Mouse (Mus musculus) liver, embryonic 12.5 days (tissue): Measurements from ENCODE around the gene Npr1. TPM values are rescaled to one million over a fixed set of nuclear protein-coding genes. Genes with fewer than 3 reads are reported as not detected.
A peak's percentile ranks its signal among the peaks of the same experiment; 100 is the strongest.

ENCODE experiments used
- ATAC-seq: fragments of 200-750 bp; cut with Nextera tagmentation; 2 replicates; pipeline ENCODE4 v1.8.0; 2017; ENCODE audit warnings: moderate number of reproducible peaks, mild to moderate bottlenecking, moderate library complexity
- H3K27ac ChIP-seq: fragments of 300-500 bp; sonication (generic); 2 replicates; pipeline ENCODE4 v1.5.1; 2016; ENCODE audit warnings: mild to moderate bottlenecking
- H3K27me3 ChIP-seq: fragments of 300-500 bp; sonication (generic); replicated peaks from 2 replicates; pipeline ENCODE4 v1.6.1; 2016; ENCODE audit warnings: mild to moderate bottlenecking, moderate library complexity
- H3K36me3 ChIP-seq: fragments of 300-500 bp; sonication (generic); 2 replicates; pipeline ENCODE4 v1.6.1; 2016; ENCODE audit warnings: mild to moderate bottlenecking, moderate library complexity
- H3K4me1 ChIP-seq: fragments of 300-500 bp; sonication (generic); 2 replicates; pipeline ENCODE4 v1.6.1; 2016
- H3K4me2 ChIP-seq: fragments of 300-500 bp; sonication (generic); 2 replicates; pipeline ENCODE4 v1.6.1; 2016; ENCODE audit warnings: mild to moderate bottlenecking, moderate library complexity
- H3K4me3 ChIP-seq: fragments of 300-500 bp; sonication (generic); 2 replicates; pipeline ENCODE4 v1.5.1; 2016; ENCODE audit warnings: mild to moderate bottlenecking, moderate library complexity
- H3K9ac ChIP-seq: fragments of 300-500 bp; sonication (generic); 2 replicates; pipeline ENCODE4 v1.6.1; 2016; ENCODE audit warnings: mild to moderate bottlenecking, moderate library complexity
- H3K9me3 ChIP-seq: fragments of 300-500 bp; sonication (generic); replicated peaks from 2 replicates; pipeline ENCODE4 v1.6.1; 2016; ENCODE audit warnings: mild to moderate bottlenecking, moderate library complexity
- WGBS: fragments of 180-500 bp; shearing (Covaris S2); methylation state at CpG from one replicate; pipeline ENCODE4 v1.1.7; 2016; ENCODE audit not compliant: insufficient replicate concordance; 5-methylcytosine and 5-hydroxymethylcytosine counted together
- polyA plus RNA-seq: library from polyadenylated mRNA; unstranded; fragments of >200 nt; fragmentation: Nextera tagmentation; extraction: Ambion mirVana; gene quantifications from 2 replicates; pipeline ENCODE4 v1.2.1, GENCODE M21; 2016

Gene Npr1
- polyA plus RNA-seq, 1 experiment from 2014 or later, result 5.1 TPM

- Histone ChIP-seq H3K36me3 (no peaks in the 10 kb centered on the region), H3K9ac (no peak overlapping the region), H3K27me3 (peaks cover 19% of the 10 kb centered on the region), H3K4me3 (no peak overlapping the region), H3K27ac (no peak overlapping the region), H3K9me3 (no peaks in the 10 kb centered on the region; the same call in 1 of the 2 replicates), H3K4me2 (no peak overlapping the region), H3K4me1 (peaks cover 9% of the 10 kb centered on the region)
- ATAC-seq, result no peak
- 24% methylated on average over 3 of the region's 3 CpGs for WGBS
These were observed 6.5 kb upstream of the Npr1 start for GRCm38 (mm10) chr3:90472213-90472612.

- no peaks in the 10 kb centered on the region; the same call in 1 of the 2 replicates for H3K9me3 ChIP-seq
- no peak overlapping the region for H3K4me3 ChIP-seq
- no peak for ATAC-seq
- H3K27ac ChIP-seq, result no peak overlapping the region
- H3K36me3 ChIP-seq, result no peaks in the 10 kb centered on the region
- 85% methylated on average over 10 of the region's 10 CpGs for WGBS
- no peak overlapping the region for H3K4me2 ChIP-seq
- peaks cover 17% of the 10 kb centered on the region for H3K4me1 ChIP-seq
- peaks cover 62% of the 10 kb centered on the region for H3K27me3 ChIP-seq
- no peak overlapping the region for H3K9ac ChIP-seq
These were observed 2.1 kb upstream of the Npr1 start for GRCm38 (mm10) chr3:90467618-90468300.

GRCm38 (mm10) chr3:90466311-90466766, 673 bp upstream of the Npr1 start:
- H3K9me3 ChIP-seq, result no peaks in the 10 kb centered on the region; the same call in 1 of the 2 replicates
- no peaks in the 10 kb centered on the region for H3K36me3 ChIP-seq
- peak overlapping the region; percentile 48 for H3K4me3 ChIP-seq
- 1% methylated on average over 15 of the region's 15 CpGs for WGBS
- peaks cover 76% of the 10 kb centered on the region for H3K27me3 ChIP-seq
- H3K4me1 ChIP-seq, result peaks cover 17% of the 10 kb centered on the region
- ATAC-seq, result no peak
- H3K9ac ChIP-seq, result no peak overlapping the region
- no peak overlapping the region for H3K27ac ChIP-seq
- peak overlapping the region; percentile 72 for H3K4me2 ChIP-seq

GRCm38 (mm10) chr3:90465081-90465685, 483 bp downstream of the Npr1 start:
- no peaks in the 10 kb centered on the region for H3K36me3 ChIP-seq
- H3K27me3 ChIP-seq, result peaks cover 88% of the 10 kb centered on the region
- WGBS, result 3% methylated on average over 74 of the region's 75 CpGs
- peak overlapping the region; percentile 41 for H3K9ac ChIP-seq
- peaks cover 17% of the 10 kb centered on the region for H3K4me1 ChIP-seq
- no peak overlapping the region for H3K27ac ChIP-seq
- peak overlapping the region; percentile 48 for H3K4me3 ChIP-seq
- ATAC-seq, result no peak
- peak overlapping the region; percentile 72 for H3K4me2 ChIP-seq
- H3K9me3 ChIP-seq, result no peaks in the 10 kb centered on the region; the same call in 1 of the 2 replicates

- Histone ChIP-seq H3K9ac (peak overlapping the region; percentile 41; the same call in 1 of the 2 replicates), H3K4me2 (peak overlapping the region; percentile 72), H3K4me3 (peak overlapping the region; percentile 48), H3K27me3 (peaks cover 92% of the 10 kb centered on the region), H3K36me3 (no peaks in the 10 kb centered on the region), H3K27ac (no peak overlapping the region), H3K9me3 (no peaks in the 10 kb centered on the region; the same call in 1 of the 2 replicates), H3K4me1 (peaks cover 17% of the 10 kb centered on the region)
- peak; percentile 21; the same call in 1 of the 2 replicates for ATAC-seq
- WGBS, result 16% methylated on average over 37 of the region's 37 CpGs
These were observed 1.1 kb downstream of the Npr1 start for GRCm38 (mm10) chr3:90464552-90465080.

GRCm38 (mm10) chr3:90462579-90462978, 3.1 kb downstream of the Npr1 start:
- 32% methylated on average over 6 of the region's 7 CpGs for WGBS
- Histone ChIP-seq H3K4me1 (peaks cover 17% of the 10 kb centered on the region), H3K9ac (no peak overlapping the region), H3K36me3 (no peaks in the 10 kb centered on the region), H3K9me3 (no peaks in the 10 kb centered on the region; the same call in 1 of the 2 replicates), H3K4me3 (no peak overlapping the region), H3K27ac (no peak overlapping the region), H3K27me3 (peaks cover 89% of the 10 kb centered on the region), H3K4me2 (peak overlapping the region; percentile 14; the same call in 1 of the 2 replicates)
- ATAC-seq, result no peak

GRCm38 (mm10) chr3:90461935-90462334, 3.7 kb downstream of the Npr1 start:
- H3K9me3 ChIP-seq, result no peaks in the 10 kb centered on the region
- ATAC-seq, result no peak
- H3K9ac ChIP-seq, result no peak overlapping the region
- no peak overlapping the region for H3K4me3 ChIP-seq
- H3K4me1 ChIP-seq, result peaks cover 17% of the 10 kb centered on the region
- WGBS, result 70% methylated on average over 3 of the region's 3 CpGs
- no peak overlapping the region for H3K27ac ChIP-seq
- no peaks in the 10 kb centered on the region for H3K36me3 ChIP-seq
- H3K27me3 ChIP-seq, result peaks cover 87% of the 10 kb centered on the region
- no peak overlapping the region for H3K4me2 ChIP-seq

GRCm38 (mm10) chr3:90460315-90460714, 5.4 kb downstream of the Npr1 start:
- WGBS, result 58% methylated on average over 5 of the region's 5 CpGs
- Histone ChIP-seq H3K27ac (no peak overlapping the region), H3K4me2 (no peak overlapping the region), H3K4me1 (peaks cover 6% of the 10 kb centered on the region), H3K4me3 (no peak overlapping the region), H3K9me3 (no peaks in the 10 kb centered on the region), H3K27me3 (peaks cover 82% of the 10 kb centered on the region), H3K36me3 (no peaks in the 10 kb centered on the region), H3K9ac (no peak overlapping the region)
- no peak for ATAC-seq

GRCm38 (mm10) chr3:90459727-90460126, 5.9 kb downstream of the Npr1 start:
- H3K27me3 ChIP-seq, result peaks cover 76% of the 10 kb centered on the region
- no peak overlapping the region for H3K27ac ChIP-seq
- no peak overlapping the region for H3K4me3 ChIP-seq
- ATAC-seq, result no peak
- no peak overlapping the region for H3K9ac ChIP-seq
- H3K4me2 ChIP-seq, result no peak overlapping the region
- 0 out of 2 replicates have a peak, but pooled peaks cover under 1% of the 10 kb centered on the region for H3K4me1 ChIP-seq
- WGBS, result 71% methylated on average over 9 of the region's 9 CpGs
- H3K36me3 ChIP-seq, result no peaks in the 10 kb centered on the region
- H3K9me3 ChIP-seq, result no peaks in the 10 kb centered on the region

GRCm38 (mm10) chr3:90454931-90455330, 10.7 kb downstream of the Npr1 start:
- no peak for ATAC-seq
- Histone ChIP-seq H3K4me1 (peaks cover 15% of the 10 kb centered on the region), H3K4me2 (no peak overlapping the region), H3K9me3 (no peaks in the 10 kb centered on the region), H3K9ac (no peak overlapping the region), H3K4me3 (no peak overlapping the region), H3K27me3 (peaks cover 33% of the 10 kb centered on the region), H3K36me3 (no peaks in the 10 kb centered on the region), H3K27ac (no peak overlapping the region)
- WGBS, result 78% methylated on average over 14 of the region's 14 CpGs

- Histone ChIP-seq H3K36me3 (no peaks in the 10 kb centered on the region), H3K27ac (0 out of 2 replicates have a peak overlapping the region, but pooled peaks have one; percentile 12), H3K4me2 (peak overlapping the region; percentile 56), H3K9me3 (no peaks in the 10 kb centered on the region), H3K4me3 (peak overlapping the region; percentile 31), H3K9ac (no peak overlapping the region), H3K4me1 (peaks cover 22% of the 10 kb centered on the region), H3K27me3 (peaks cover 12% of the 10 kb centered on the region; the same call in 1 of the 2 replicates)
- 39% methylated on average over 10 of the region's 10 CpGs for WGBS
- ATAC-seq, result peak; percentile 63
These were observed 14.1 kb downstream of the Npr1 start for GRCm38 (mm10) chr3:90451396-90452095.
